Mouse (Mus musculus) gastrocnemius, adult 2 months (tissue): ENCODE measurements at regions not wholly inside any gene's neighbourhood (a gene's known extent, or its start where the extent isn't known, plus 50 kb on each side); places are given as distances from the start of the nearest gene placed in this dataset.

Source experiments
- DNase-seq: peaks from one replicate; pipeline ENCODE4 v3.0.0; 2022
- H3K27ac ChIP-seq: fragments of 200-600 bp; 2 replicates; pipeline ENCODE4 v1.8.1; 2022; ENCODE audit warnings: mild to moderate bottlenecking
- H3K4me3 ChIP-seq: fragments of 200-600 bp; 2 replicates; pipeline ENCODE4 v1.8.1; 2022; ENCODE audit warnings: mild to moderate bottlenecking, moderate library complexity
- CTCF ChIP-seq: fragments of 200-600 bp; IDR thresholded peaks from 2 replicates; pipeline ENCODE4 v1.8.1; 2022; ENCODE audit warnings: antibody characterized with exemption, mild to moderate bottlenecking, moderate library complexity
- intact Hi-C: fragments of 180-260 bp; cut with DNase I; formaldehyde crosslinking; loops from one replicate; pipeline ENCODE4 v1.15.1; 2025

DNA sequence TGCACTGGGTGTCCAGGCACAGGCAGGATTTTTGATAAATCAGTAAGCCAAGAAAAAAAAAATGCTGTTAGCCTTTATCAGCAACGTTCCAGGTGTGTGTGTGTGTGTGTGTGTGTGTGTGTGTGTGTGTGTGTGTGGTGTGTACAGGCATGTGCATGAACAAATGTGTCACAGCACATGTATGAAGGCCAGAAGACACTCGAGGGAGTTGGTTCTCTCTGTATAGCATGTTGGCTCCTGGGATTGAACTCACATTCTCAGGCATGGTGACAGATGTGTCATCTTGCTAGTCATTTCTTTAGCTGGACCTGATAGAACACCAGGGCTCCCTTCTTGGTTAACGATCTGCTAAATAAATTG lies 74.8 kb upstream of the Caprin1 start:
- Histone ChIP-seq H3K4me3 (no peak overlapping the region), H3K27ac (no peak overlapping the region)
- DNase-seq: no peak
- intact Hi-C loops: loop anchor here (1.0 to 5.0 kb wide), 2 partner anchors 110 to 305 kb away; partner anchors contain the start of gene Abtb2
- TF ChIP-seq CTCF: no peak

DNA sequence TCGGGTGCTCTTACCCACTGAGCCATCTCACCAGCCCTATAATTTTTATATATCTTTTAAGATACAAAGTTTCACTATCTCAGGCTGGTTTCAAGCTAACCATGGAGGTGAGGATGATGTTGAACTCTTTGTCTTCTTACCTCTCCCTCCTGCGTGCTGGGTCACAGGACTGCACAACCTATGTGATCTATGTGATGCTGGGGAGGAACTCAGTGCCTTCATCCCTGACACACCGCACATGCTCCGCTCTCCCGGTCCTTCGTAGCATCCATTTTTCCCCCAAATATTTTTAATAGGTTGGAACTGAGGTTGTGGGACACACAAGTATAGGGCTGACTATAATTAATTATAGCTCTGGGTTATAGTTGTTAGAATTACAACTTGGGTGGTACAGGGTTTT lies 75.9 kb upstream of the Caprin1 start:
- H3K4me3 ChIP-seq: no peak overlapping the region
- no peak overlapping the region for H3K27ac ChIP-seq
- intact Hi-C loops: loop anchor here (5.0 kb wide), 1 partner anchor 306 kb away; the partner anchor contains the start of gene Abtb2
- DNase-seq: no peak
- no peak for TF ChIP-seq CTCF

DNA sequence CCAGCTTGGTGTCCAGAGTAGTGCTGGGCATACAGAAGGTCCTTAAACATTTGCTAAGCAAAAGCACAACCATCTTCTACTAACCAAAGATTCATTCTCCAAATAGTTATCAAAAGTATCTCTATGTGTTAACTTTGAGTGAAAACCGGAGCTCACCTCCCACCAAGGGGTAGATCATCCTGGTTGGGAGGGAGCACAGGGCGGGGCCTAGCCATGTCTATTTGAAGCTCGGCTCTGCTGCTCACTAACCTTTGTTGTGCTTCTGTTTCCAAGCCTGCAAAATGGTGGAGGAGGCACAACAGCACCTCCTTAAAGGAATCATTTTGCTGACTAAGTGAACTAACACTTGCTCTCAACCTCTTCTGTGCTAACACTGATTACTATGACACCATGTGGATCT lies 77.0 kb upstream of the Caprin1 start:
- no peak for TF ChIP-seq CTCF
- intact Hi-C loops: loop anchor here (5.0 kb wide), 1 partner anchor 307 kb away; the partner anchor contains the start of gene Abtb2
- no peak overlapping the region for H3K4me3 ChIP-seq
- H3K27ac ChIP-seq: no peak overlapping the region
- no peak for DNase-seq

DNA sequence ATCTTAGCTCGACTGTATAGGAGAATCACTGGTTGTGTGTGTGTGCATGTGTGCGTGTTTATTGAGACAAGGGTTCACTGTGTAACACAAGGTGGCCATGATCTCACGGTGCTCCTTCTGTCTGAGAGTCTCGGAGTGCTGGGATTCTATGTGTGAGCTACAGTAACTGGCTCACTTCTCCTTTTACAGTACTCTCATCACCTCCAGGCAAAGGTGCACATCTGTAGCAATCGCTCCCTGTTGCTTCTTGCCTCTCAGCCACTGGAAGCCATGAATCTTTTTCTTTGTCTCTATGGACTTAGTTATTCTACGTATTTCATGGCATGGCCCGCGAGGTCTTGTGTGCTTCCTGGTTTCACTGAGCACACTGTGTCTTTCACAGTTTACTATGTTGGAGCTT lies 78.3 kb upstream of the Caprin1 start:
- Histone ChIP-seq H3K4me3 (no peak overlapping the region), H3K27ac (no peak overlapping the region)
- intact Hi-C loops: no loop called here
- no peak for TF ChIP-seq CTCF
- no peak for DNase-seq

DNA sequence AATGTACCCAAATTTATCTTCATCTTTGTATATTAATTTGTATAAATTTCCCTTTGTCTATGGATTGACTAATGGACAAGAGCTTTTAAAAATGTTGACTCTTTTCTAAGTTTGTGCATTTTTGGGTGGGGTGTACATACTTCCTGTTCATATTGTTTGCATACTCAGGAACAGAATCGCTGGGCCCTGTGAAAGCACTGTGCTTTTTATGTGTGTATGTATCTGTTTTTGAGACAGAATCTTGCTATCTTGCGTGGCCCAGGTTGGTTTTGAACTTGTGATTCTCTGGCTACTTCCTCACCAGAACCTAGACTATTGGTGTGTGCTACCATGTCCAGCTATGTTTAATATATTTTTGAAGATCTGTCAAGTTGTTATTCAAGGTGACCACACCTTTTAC lies 78.8 kb upstream of the Caprin1 start:
- Histone ChIP-seq H3K27ac (no peak overlapping the region), H3K4me3 (no peak overlapping the region)
- DNase-seq: no peak
- TF ChIP-seq CTCF: no peak
- intact Hi-C loops: no loop called here

DNA sequence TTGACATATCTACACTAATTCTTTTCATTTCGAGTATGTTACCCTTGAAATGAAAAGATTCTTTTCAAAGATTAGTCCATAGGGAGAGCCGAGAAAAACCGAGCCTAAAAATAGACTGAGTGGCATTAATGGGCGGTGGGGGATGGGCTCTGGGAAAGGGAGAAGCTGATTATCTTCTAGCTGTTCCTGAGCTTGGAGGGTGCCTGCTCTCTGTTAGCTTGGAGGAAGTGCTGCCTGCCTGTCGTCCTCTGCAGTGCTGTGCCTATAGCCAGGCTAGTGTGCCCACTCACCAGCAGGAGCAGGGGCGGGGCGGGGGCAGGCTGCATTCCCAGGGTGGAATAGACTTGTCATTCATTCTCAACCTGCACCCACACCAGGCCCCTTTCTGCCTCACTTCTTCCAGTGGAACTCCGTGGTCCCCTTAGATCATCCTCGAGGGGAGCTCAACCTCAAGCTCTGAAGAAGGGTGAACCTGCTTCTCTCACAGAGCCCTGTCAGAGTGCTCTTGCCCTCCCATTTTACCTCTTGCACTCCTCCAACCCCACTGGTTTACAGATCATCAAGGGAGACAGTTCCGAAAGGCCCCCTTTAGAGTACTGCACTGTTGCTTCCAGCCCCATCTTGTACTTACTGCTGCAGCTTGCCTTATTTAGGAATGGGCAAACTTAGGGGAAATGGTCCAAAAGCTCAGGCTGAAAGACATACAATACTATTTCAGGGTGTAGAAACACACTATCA lies 76.6 kb upstream of the Lmo2 start:
- Histone ChIP-seq H3K27ac (no peak overlapping the region), H3K4me3 (no peak overlapping the region)
- DNase-seq: no peak
- TF ChIP-seq CTCF: no peak
- intact Hi-C loops: no loop called here

DNA sequence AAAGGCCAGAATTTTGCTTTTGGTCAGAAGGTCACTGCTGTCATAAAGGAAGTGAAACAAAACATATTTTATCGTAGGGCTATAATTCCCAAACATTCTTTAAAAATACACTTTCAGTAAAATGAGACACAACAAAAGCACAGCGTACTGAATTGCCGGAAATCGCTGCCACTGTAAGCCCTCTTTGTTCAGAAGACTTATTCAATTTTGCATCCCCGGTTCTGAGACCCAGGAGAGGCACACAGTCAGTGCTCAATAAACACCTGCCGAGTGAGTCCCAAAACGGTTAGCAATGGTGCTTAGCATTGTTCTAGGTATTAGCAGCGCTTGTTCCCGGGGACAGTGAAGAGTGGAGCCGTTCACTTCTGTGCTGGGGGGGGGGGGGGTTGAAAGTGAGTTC lies 72.9 kb upstream of the Lmo2 start:
- Histone ChIP-seq H3K27ac (no peak overlapping the region), H3K4me3 (no peak overlapping the region)
- no peak for TF ChIP-seq CTCF
- DNase-seq: no peak
- intact Hi-C loops: no loop called here

DNA sequence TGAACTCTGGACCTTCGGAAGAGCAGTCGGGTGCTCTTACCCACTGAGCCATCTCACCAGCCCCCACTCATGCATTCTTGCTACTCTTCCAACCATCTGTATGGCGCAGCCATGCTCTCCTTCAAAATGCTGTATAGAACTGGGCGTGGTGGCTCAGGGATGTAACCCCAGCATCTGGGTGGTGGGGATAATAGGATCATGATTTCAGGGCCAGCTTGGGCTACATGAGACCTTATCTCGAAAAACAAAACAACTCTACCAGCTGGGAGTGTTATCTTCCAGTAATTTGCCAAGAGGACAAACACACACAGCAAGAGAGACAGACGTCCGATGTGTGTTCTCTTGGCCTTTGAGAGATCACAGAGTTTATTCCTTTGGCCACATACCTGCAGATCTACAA lies 69.8 kb upstream of the Lmo2 start:
- no peak for TF ChIP-seq CTCF
- no peak for DNase-seq
- H3K4me3 ChIP-seq: no peak overlapping the region
- H3K27ac ChIP-seq: no peak overlapping the region
- intact Hi-C loops: no loop called here

DNA sequence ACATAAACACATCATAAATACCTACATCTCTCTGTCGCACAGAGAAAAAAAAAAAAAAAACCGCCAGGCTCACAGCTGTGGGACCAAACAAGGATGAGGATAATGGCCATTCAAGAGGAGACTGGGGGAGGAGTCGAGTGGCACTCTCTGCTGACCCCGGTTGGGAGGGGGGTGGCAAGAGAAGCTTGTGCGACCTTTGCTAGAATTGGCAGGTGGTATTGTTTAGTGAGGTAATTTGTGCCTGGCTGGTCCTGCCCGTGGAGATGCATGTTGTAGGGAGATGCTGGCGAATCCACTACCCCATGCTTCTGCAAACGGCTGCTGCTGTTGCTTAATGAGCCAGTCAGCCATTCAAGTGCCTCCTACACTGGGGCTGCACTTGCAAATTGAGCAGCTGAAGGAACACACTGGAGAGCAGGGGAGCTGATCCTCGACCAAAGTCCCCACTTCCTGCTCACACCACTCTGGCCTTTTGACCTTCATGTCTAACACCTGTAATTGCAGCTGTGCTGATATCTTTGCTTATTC lies 66.5 kb upstream of the Lmo2 start:
- intact Hi-C loops: no loop called here
- Histone ChIP-seq H3K27ac (no peak overlapping the region), H3K4me3 (no peak overlapping the region)
- no peak for TF ChIP-seq CTCF
- no peak for DNase-seq

DNA sequence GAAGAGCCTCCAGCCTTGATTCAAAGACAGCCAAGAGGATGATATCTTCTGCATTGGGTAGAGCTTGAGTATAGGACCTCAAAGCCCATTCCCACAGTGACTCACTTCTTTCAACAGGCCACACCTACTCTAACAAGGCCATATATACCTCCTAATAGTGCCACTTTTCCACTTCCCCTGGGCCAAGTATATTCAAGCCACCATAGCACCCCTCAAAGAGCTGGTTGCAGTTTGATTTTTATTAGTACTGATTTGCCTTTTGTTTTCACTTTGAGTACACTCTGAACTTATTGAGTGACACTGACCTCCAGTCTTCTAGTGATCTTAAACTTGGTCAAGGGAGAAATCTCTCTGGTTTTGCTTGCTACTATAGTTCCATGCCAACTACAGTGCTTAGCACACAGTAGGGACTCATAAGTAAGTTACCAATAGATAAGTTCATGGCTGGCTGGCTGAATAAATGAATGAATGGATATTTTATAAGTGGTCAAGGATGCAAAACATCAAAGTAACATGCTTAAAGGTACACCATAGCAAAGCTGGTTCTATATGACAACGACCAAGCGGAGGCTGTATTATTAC lies 64.5 kb upstream of the Lmo2 start:
- Histone ChIP-seq H3K27ac (no peak overlapping the region), H3K4me3 (no peak overlapping the region)
- intact Hi-C loops: no loop called here
- TF ChIP-seq CTCF: no peak
- no peak for DNase-seq

DNA sequence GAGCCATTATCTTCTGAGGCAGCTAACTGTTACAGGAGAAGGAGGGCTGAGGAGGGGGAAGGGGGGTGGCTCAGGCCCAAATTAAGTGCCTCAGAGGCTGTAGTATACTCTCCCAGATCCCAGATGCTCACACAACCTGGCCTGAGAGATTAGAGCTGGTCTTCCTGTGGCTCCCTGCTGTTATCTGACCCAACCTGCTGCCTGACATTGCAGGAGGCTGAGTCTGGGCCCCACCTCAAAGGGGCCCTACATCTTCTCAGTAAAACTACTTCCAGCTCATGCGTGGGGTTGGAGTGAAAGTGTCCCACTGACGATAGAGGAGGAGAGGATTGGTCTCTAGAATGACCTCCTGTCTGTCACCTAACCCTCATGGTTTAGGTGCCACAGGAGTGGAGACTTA lies 64.0 kb upstream of the Lmo2 start:
- TF ChIP-seq CTCF: no peak
- no peak for DNase-seq
- intact Hi-C loops: no loop called here
- Histone ChIP-seq H3K27ac (no peak overlapping the region), H3K4me3 (no peak overlapping the region)

DNA sequence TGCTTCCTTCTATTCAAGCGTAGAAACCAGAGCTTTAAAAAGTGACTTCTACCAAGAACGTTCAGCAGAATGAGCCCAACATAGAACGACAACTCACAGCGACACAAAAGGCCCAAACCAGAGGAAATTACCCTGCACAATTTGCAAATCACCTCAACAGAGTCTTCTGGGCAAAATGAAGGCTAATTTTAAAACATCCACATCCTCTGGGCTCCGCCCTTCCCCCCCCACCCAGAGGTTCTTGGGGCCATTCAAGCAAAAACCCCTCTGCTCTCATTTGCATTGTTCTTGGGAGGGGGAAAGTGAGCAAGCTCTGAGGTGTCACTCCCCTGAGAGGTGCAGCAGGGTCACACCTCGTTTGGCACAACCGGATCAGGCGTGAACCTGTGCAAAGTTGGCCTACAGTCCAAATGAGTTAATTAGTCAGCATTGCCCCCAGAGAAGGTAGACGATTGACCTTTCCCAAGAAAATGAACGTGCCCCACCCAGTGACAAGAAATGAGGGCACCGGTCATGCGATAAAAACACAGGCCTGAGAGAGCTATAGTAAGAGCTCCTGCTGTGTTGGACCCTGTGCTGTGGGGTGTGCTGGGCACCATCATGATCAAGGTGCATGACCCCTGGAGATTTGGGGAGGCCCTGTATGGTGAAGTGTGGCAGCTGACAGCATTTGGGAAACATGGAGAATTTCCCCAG lies 62.7 kb upstream of the Lmo2 start:
- no peak for TF ChIP-seq CTCF
- Histone ChIP-seq H3K4me3 (no peak overlapping the region), H3K27ac (no peak overlapping the region)
- intact Hi-C loops: no loop called here
- no peak for DNase-seq

DNA sequence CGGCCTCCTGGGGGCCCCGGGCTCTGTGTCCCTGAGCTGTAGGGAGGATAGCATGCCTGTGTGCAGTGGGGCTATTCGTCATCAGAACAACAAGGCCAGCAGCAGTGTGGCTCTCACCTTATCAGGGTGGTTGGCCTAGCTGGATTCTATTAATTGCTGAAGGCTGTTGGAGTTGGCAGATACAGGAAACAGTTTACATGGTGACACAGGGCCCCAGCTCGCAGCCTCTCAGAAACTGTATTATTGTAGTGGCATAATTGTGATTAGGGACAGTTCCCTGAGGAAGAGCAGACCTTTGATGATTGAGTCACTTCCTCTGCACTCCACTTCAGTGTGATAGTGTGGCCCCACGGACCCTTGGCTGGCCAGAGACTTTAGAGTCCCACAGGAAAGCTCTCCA lies 61.6 kb upstream of the Lmo2 start:
- H3K27ac ChIP-seq: no peak overlapping the region
- intact Hi-C loops: no loop called here
- no peak for TF ChIP-seq CTCF
- no peak overlapping the region for H3K4me3 ChIP-seq
- no peak for DNase-seq

DNA sequence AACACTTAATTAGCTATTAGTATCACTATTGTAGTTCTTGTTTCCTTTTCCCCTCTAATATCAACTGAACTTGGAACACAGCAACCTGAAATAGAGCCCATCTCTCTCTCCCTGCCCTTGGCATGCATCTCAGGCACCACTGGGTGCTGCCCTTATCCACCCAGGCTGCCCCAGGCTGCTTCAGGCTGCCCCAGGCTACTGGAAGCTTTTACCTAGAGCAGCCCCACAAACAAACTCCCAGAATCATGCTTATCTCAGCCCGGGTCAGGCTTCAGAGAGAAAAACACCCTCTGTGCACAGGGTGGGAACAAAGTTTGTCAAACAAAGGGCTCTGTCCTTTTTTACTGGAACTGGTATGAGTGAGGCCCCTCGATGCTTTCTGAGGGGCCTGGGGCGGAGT lies 61.0 kb upstream of the Lmo2 start:
- TF ChIP-seq CTCF: no peak
- no peak overlapping the region for H3K4me3 ChIP-seq
- DNase-seq: no peak
- no peak overlapping the region for H3K27ac ChIP-seq
- intact Hi-C loops: no loop called here
